Mouse (Mus musculus) thymus, adult 2 months (tissue): ENCODE results near the gene Ranbp17.

Source experiments
- CTCF ChIP-seq: fragments of 200-500 bp; IDR thresholded peaks from 2 replicates; pipeline ENCODE4 v1.5.1; 2012; ENCODE audit warnings: mild to moderate bottlenecking, control low read depth, low read length, moderate library complexity, borderline replicate concordance; ENCODE audit not compliant: control insufficient read depth, poor library complexity, insufficient read depth; ENCODE audit errors: extremely low read depth
- POLR2A ChIP-seq: fragments of 200-500 bp; IDR thresholded peaks from 2 replicates; pipeline ENCODE4 v1.6.1; 2012; ENCODE audit warnings: mild to moderate bottlenecking, low read length, control low read depth, moderate library complexity; ENCODE audit not compliant: control insufficient read depth, poor library complexity, insufficient read depth; ENCODE audit errors: extremely low read depth

GRCm38 (mm10) chr11:33201626-33202010, 311.9 kb downstream of the Ranbp17 start:
- TF ChIP-seq CTCF (no peak), POLR2A (no peak)
